Mouse (Mus musculus): ENCODE measurements around the gene Hivep3.

DNA sequence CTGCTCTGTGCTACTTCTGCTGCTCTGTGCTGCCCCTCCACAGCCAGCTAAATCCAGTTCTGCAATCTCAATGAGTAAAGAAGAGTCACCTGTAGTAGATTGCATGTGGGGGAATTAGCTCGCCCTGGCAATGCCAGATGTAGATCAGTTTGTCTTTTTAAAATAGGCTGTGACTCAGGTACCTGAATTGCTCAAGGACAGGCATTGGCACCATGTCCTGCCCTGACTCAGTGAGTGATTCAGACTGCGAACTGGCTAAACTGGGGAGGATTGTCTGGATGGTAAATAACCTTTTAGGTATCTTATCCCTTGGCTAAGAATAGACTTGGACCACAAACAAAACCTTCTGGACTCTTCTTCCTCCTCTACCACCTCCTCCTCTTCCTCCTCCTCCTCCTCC lies 52.7 kb downstream of the Hivep3 start:
- TF ChIP-seq POLR2A (IDR thresholded peaks at IDR 0.05; ENCODE audit: insufficient read depth, low read depth, low read length) (no peak), CTCF (IDR thresholded peaks at IDR 0.05) (no peak)
